Mouse (Mus musculus): ENCODE measurements at regions not wholly inside any gene's neighbourhood (a gene's known extent, or its start where the extent isn't known, plus 50 kb on each side); places are given as distances from the start of the nearest gene placed in this dataset.

DNA sequence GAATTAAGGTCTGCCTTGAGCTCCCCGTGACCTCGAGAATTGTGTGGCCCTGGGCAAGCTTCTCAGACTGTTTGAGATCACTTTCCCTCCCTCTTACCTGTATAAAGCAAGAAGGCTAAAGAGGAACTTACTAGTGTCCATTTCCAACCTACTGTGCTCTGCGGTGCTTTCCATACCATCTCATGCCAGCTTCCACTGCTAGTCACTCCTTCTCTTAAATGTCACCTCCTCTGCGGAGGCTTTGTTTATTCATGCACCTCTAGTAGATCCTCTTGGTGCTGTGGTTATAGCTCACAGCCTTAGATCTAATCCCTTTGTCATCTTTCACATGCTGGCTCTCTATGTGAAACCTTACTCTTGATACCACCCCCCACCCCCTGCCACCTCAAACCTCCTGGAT, 2310.3 kb upstream of the Lrrc6 start:
- DNase-seq: no peak

- no peak for DNase-seq
Measured at GRCm38 (mm10) chr15:68810593-68810992, 2309.9 kb upstream of the Lrrc6 start.

- no peak for DNase-seq
Measured at GRCm38 (mm10) chr15:68808175-68808574, 2307.5 kb upstream of the Lrrc6 start.

DNA sequence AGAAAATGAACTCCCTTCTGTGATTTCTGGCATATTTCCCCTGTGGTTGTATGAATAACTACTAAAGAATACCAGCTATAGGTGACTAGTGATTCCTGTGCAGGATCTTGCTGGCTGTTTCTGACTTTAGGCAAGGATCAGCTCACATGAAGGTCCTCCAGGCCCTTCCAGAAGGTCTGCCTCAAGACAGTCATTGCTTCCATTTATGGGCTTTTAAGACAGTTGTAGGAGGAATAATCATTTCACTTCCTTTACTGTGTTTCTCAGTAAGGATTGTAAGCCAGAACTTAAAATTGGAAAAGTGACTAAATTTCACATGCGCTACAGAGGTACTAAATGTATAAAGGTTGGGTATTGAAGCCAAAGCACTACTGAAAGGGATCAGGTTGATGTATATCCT, 2303.5 kb upstream of the Lrrc6 start:
- no peak for DNase-seq

- no peak for DNase-seq
Measured at GRCm38 (mm10) chr15:68801763-68802162, 2301.1 kb upstream of the Lrrc6 start.

GRCm38 (mm10) chr15:68797406-68797805, 2296.7 kb upstream of the Lrrc6 start:
- DNase-seq: no peak

GRCm38 (mm10) chr15:68795239-68795960, 2294.7 kb upstream of the Lrrc6 start:
- no peak for DNase-seq

GRCm38 (mm10) chr15:68759948-68760347, 2259.2 kb upstream of the Lrrc6 start:
- no peak for DNase-seq

DNA sequence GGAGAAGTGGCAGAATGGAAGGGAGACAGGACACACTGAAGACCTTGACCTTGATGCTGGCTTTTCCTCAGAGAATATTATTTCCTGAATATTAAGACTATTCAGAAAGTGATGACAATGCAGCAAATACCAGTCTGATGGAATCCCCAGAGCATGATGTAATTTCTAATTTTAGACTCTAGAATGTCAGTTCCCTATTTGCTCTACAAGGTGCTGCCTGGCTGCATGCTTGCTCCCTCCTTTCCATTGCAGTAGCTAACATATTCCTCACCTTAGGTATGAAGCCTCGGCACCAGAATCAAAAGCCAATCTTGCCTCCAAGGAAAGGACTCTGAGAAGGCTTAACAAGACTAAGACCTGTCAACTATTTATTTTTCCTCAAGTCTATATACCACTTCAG, 2254.5 kb upstream of the Lrrc6 start:
- no peak for DNase-seq

- DNase-seq: no peak
Measured at GRCm38 (mm10) chr15:68754834-68755233, 2254.1 kb upstream of the Lrrc6 start.

- DNase-seq: no peak
Measured at GRCm38 (mm10) chr15:68739344-68739743, 2238.6 kb upstream of the Lrrc6 start.

GRCm38 (mm10) chr15:68721250-68721649, 2220.5 kb upstream of the Lrrc6 start:
- DNase-seq: no peak

- DNase-seq: no peak
Measured at GRCm38 (mm10) chr15:68719486-68719885, 2218.8 kb upstream of the Lrrc6 start.

DNA sequence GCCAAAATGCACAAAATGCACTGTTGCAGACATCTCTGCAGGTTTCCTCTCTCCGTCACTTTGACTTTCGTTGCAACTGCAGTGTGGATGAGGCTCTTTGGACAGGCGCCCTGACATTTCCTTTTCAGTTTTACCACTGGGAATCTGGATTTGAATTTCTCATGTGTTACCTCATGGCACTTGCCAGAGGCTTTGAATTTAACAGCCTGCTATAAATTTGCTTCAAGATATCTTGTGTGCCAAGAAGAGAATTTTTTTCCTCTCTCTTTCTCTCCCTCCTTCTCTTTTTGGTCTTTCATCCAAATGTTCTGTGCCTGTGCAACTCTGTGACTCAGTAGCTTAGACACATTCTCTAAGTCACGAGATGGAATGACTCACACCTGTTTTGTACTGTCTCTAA, 2213.6 kb upstream of the Lrrc6 start:
- DNase-seq: no peak

DNA sequence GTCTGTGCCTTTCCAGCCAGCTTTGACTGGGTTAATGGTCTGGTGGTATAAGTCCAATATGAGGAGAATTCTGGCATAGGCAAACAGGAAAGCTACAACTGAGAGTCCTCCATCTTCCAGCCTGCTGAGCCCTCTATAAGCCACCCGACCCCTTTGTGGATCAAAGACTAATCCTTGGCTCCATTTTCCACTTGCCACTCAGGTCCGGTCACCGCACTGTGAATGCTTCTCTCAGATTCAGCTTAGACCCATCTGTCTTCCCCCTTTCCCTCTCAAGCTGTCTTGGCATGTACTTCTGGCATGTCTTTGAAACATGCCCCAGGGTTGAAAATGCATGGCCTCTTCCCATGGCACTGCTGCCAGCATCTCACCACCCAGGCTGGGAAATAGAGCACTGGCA, 2206.6 kb upstream of the Lrrc6 start:
- no peak for DNase-seq

DNA sequence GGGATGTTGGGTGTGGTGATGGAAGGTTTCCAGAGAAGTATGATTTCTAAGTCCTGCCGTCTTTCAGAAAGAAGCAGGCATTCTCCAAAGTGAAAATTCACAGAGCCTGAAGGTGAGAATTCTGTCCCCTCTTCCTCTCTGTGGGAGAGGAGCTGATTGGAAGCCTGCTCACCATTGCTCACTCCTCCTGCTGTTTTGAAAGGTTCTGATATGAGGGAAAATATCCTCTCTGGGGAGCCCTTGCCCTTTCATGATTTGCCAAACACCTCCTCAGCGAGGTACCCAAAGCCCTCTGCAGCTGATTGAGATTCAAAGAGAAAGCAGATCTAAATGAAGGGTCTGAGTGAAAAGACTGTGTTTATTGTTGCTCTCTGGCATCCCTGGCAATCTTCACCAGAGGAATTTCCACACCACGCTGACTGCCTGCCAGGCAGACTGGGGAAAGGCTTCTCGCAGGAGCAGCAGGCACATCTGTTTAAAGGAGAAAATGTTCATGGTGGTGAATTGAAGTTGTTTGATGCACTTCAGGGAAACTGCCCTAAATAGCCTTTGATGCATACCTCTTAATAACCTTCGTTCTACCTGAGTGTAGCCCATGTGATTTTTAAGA, 2194.4 kb upstream of the Lrrc6 start:
- DNase-seq: no peak

GRCm38 (mm10) chr15:68667462-68667861, 2166.8 kb upstream of the Lrrc6 start:
- DNase-seq: no peak

DNA sequence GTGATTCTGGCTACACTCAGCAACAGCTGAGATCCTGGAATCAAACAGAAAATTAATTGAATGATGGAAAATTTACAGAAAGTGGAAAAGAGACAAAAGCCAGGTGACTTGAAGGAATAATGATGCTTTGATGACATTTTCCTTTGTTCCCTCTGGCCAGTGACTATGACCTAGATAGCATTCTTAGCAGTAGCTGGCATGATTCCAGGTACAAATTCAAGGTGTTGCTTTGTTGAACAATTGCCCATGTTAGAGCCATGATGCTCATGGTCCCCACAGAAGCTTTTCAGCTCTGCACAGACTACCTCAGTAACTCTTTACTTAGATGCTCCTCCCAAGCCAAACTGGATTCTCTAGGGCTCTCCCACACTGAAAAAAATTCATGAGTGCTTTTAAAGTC, 2164.6 kb upstream of the Lrrc6 start:
- no peak for DNase-seq

- DNase-seq: no peak
Measured at GRCm38 (mm10) chr15:68656722-68657121, 2156.0 kb upstream of the Lrrc6 start.

DNA sequence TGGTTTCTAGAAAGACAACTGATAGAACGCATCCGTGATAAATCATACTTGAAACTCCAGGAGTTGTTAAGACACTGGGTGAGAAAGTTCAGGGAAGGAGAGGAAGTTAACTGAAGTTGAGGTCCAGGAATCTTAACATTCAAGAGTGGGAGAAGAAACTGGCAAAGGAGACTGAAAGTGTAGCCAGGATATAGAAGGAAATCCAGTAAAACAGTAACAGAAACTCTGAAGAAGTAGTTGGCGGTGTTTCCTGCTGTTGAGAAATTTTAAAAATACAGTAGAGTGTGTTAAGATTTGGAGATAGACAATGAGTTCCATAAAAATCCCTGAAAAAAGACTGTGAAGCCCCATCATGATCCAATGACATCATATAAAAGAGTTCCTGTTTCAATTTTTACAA, 2154.3 kb upstream of the Lrrc6 start:
- no peak for DNase-seq

- DNase-seq: no peak
Measured at GRCm38 (mm10) chr15:68650609-68651008, 2149.9 kb upstream of the Lrrc6 start.

DNA sequence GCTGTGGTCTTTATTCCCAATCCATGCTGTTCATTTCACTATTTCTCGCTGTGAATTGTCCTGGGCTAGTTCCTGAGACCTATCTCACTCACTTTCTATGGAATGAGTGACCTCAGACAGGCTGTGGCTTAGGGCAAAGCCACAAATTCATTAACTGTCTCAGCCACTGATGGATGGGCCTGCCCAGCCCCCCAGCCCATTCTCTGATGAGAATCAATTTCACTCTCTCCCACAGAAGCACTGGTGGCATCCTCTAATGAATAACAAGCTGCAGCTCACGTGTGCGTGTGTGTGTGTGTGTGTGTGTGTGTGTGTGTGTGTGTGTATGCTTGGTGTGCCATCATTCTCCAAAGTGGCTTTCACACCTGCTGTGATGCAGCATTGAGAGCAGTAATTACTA, 2149.3 kb upstream of the Lrrc6 start:
- no peak for DNase-seq

GRCm38 (mm10) chr15:68646865-68647264, 2146.2 kb upstream of the Lrrc6 start:
- no peak for DNase-seq

GRCm38 (mm10) chr15:68644862-68645261, 2144.2 kb upstream of the Lrrc6 start:
- no peak for DNase-seq

DNA sequence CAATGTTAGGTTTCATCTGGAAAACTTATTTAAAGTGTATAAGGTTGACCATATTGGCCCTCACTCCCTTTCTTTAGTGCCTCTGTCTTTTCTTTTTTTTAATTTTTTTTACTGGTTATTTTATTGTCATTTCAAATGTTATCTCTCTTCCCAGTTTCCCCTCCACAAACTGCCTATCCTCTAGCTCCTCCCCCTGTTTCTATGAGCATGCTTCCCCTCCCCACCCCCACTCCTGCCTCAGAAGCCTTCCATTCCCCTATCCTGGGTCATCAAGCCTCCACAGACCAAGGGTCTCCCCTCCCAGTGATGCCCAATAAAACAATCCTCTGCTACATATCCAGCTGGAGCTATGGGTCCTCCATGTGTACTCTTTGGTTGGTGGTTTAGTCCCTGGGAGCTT, 2134.9 kb upstream of the Lrrc6 start:
- DNase-seq: no peak
